Mouse (Mus musculus) embryonic fibroblast, embryonic 13.5 days (primary cell): ENCODE measurements around the gene Gm49673.
"Not testable (repeated sequence)": the region's sequence is repeated elsewhere in the genome, so short reads cannot be mapped to it uniquely, and the experiment has no call there.

Experiments
- CTCF ChIP-seq: IDR thresholded peaks from 2 replicates; pipeline ENCODE4 v1.5.1; 2011; ENCODE audit warnings: mild to moderate bottlenecking, control low read depth, low read length, moderate library complexity, borderline replicate concordance; ENCODE audit not compliant: insufficient read depth
- POLR2A ChIP-seq: IDR thresholded peaks from 2 replicates; pipeline ENCODE4 v1.6.1; 2011; ENCODE audit warnings: low read depth, mild to moderate bottlenecking, control low read depth, low read length, moderate library complexity

GRCm38 (mm10) chr17:8092537-8093526, 54.8 kb downstream of the Gm49673 start:
- TF ChIP-seq CTCF, POLR2A: not testable (repeated sequence)
